Mouse (Mus musculus): ENCODE measurements around the gene Fbxw11.
"Not testable (repeated sequence)": the region's sequence is repeated elsewhere in the genome, so short reads cannot be mapped to it uniquely, and the experiment has no call there.

Fbxw11 gene

DNA sequence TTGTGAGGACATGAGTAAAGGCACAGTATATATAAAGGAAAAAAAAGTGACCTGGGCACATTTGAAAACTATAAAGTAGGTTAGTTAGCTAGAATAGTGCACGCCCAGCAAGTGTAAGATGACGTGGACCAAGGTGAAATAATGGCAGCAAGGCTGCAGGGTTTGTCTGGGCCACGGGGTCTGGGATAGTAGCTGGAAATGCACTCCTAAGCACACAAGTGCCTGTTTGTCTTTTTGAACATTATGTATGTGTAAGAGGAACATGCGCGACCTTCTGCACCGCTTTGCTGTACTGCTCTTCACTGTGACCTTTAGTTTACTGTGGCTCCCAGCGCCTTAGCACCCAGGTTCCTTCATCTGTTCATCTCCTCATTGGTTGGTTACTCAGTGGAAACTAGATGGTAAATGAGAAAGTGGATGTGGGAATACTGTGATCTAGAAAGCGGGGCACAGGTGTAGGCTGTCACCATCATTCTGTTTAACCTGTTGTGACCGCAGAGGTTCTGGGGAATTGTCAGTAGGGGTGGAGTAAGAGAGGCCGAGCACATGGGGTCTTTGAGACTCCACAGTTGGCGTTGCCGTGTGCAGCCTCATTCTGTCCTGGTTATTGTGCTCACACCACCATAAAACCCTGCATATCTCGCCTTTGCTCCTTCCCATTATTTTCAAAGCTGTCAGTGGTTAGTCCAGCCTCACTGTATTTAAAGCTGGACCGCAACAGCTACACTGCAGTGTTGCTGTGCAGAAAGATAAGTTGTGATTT lies 66.4 kb downstream of the Fbxw11 start:
- no peak for DNase-seq (ENCODE audit: low read depth, low spot score)

DNA sequence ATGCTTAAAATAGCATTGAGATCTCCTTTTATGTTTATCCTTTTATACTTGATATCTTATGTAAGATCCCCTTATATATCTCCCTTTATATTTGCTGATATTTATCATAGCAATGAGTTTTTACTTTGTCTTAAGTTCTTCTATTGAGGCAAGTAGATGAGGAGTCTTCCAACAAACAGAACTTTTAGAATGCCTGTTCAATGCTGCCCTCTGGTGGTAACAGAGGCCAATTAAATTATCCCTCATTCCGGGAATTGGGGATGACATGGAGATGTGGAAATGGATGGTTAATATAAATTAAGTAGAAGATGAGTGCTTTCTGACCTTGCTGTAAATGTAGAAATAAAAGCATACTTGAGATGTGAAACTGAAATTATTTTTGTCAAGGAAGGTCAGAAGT lies 67.0 kb downstream of the Fbxw11 start:
- DNase-seq (ENCODE audit: low read depth, low spot score): peak; percentile 54

DNA sequence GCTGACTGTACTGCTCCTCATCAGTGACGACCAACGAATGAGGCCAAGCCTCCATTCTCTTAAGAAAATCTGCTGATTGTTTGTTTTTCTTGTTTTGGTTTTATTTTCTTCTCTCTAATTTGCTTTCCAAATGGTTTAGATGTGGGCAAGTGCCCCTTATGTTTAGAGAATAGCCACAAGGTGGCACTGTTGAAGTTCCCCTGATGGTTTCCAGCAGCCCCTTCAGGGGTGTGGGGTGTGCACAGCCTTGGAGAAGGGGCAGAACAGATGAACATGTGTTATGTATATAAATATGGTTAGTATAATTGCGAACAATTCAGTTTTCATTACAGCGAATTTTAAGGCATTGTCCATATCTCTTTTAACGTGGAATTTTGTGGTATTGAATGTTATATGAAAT lies 71.7 kb downstream of the Fbxw11 start:
- DNase-seq (ENCODE audit: low read depth, low spot score): peak; percentile 25

DNA sequence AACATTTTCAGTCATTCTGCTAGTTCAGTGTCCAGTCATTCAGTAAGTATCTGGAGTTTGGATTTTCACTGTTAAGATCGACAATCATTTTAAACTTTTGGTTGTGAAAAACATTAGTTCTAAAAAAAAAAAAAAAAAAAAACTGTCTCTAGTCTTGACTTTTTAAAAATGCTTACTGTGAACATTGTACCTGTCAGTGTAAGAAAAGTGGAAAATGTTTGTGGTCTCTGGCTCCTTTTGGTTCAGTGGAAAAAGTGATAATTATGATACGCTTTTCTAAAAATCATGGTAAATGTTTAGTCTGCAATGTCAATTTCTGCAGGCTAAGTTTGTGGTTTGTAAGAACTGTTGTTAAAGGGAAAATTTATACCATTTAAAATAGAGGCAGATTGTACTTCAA lies 72.4 kb downstream of the Fbxw11 start:
- DNase-seq (ENCODE audit: low read depth, low spot score): no peak

GRCm38 (mm10) chr11:32715495-32715894 lies 73.0 kb downstream of the Fbxw11 start:
- no peak for DNase-seq (ENCODE audit: low read depth, low spot score)

DNA sequence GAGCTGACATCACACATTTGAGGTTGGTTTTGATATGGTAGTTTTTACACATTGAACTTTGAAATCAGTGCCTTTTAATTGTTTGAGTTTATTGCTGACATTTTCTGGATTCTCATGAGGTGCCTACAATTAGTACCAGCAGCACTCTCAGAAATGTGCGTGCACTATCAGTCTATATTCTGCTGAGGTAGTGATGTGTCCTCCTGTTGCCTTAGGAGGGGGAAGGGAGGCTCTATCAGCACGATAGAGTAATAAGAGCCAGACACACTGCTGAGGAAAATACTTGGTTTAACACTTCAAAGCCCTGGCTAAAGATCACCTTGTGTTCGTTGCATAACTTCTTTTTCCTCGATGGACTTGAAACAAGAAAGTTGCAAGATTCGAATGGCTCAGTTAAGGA lies 73.4 kb downstream of the Fbxw11 start:
- no peak for DNase-seq (ENCODE audit: low read depth, low spot score)

GRCm38 (mm10) chr11:32716876-32717275 lies 74.4 kb downstream of the Fbxw11 start:
- DNase-seq (ENCODE audit: low read depth, low spot score): no peak

- not testable (repeated sequence) for DNase-seq (ENCODE audit: low read depth, low spot score)
Observed at GRCm38 (mm10) chr11:32717711-32718110, 75.2 kb downstream of the Fbxw11 start.

DNA sequence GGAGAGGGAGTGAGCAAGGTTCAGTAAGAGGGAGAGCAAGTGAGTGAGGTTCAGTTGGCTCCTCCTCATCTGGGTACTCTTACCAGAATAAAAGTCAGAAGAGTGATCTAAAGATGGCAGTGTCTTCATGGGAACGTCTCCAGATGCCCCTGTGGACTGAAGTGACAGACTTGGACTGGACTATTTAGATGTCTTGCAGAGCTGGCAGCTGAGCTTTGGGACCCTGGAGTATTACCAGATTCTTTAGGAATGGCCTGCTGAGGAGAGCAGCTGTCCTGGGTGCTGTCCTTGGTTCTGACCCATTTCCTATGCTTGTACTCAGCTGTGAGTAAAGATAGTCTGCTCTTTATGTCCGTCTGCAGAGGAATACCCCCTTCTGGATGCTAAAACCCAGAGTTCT lies 75.8 kb downstream of the Fbxw11 start:
- DNase-seq (ENCODE audit: low read depth, low spot score): no peak

GRCm38 (mm10) chr11:32718979-32719378 lies 76.5 kb downstream of the Fbxw11 start:
- DNase-seq (ENCODE audit: low read depth, low spot score): no peak

- DNase-seq (ENCODE audit: low read depth, low spot score): no peak
Observed at GRCm38 (mm10) chr11:32722653-32723052, 80.1 kb downstream of the Fbxw11 start.

DNA sequence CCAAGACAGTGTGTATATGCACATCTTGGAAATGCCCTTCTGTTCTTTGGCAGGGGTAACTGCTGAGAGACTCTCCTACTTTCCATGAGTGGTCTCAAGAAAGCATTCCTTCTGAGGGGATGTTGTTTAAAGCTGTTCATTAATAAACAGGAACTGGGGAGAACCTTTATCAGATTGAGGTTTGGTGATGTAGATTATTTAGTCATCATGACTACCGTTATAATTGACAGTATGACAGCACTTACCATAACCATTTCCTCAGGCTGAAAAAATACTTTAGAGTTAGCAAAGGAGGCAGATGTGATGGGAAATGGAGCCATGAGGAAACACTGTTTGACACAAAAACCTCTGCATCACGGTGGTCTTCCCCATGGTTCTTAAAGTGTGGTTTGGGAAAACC lies 80.8 kb downstream of the Fbxw11 start:
- no peak for DNase-seq (ENCODE audit: low read depth, low spot score)

DNA sequence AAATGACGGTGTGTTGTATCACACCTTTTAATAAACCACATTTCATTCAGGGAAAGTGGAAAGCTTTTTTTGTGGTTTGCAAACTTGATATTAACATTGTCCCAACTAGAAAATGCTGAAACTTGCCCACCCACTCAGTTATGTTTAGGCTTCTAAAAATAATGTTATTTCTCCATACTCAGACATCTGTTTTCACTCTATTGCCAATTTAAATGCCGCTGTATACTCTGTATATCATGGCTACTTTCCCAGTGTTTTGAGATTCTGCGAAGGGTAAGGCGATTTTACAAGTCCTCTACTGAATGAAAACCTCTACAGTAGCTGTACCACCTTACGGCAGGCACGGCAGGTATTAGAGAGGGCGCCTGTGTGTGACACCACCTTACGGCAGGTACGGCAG lies 82.6 kb downstream of the Fbxw11 start:
- DNase-seq (ENCODE audit: low read depth, low spot score): no peak

DNA sequence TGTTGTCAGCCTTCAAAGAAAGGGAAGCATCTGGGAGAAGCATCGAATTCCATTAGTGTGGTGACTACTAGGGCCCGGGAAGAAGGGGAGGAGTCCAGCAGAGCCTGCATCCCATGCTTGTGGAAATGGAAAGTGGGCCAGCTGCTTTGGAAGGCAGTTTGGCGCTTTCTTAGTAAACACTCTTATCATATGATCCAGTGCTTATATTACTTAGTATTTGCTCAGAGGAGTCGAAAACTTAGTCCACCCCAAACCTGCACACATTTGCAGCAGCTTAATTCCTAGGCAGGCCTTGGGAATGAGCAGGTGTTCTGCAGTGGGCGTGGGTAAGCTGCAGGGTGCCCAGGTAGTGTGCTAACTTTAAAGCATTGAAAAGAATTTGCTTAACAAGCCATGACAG lies 89.9 kb downstream of the Fbxw11 start:
- DNase-seq (ENCODE audit: low read depth, low spot score): no peak

DNA sequence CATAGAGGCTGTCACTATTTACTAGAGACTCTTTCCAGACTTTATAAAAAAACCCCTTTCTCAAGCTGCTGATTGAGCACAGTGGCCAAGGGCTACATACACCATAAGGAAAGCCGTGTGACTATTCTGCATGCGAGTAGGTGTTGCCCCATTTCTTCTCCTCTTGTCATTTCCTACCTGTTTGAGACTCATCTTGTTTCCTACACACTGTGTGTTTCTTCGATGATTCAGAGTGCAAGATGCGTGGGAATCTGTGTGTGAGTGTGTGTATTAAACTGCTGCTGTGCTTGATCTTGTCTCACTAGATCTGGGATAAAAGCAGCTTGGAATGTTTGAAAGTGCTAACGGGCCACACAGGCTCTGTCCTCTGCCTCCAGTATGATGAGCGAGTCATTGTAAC lies 90.7 kb downstream of the Fbxw11 start:
- DNase-seq (ENCODE audit: low read depth, low spot score): no peak

GRCm38 (mm10) chr11:32736371-32736770 lies 93.8 kb downstream of the Fbxw11 start:
- no peak for DNase-seq (ENCODE audit: low read depth, low spot score)

GRCm38 (mm10) chr11:32737729-32738128 lies 95.2 kb downstream of the Fbxw11 start:
- DNase-seq (ENCODE audit: low read depth, low spot score): no peak

DNA sequence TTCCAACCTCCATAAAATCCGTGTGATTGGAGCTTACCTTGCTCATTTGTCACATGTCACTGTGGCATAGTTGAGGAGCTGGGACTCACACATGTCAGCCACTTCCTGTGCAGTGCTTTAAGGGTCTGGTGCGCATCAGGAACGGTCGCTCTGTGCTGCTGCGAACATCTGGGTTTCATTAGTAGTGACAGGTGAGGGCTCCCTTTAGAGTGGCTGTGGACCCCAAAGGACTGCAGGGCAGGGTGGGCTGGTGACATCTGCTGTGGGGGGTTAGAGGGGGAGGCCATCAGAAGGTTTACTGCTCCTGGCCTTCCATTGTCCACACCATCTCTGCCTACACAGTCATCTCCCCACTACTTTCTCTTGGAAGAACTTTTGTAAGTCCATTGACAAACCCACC lies 101.4 kb downstream of the Fbxw11 start:
- no peak for DNase-seq (ENCODE audit: low read depth, low spot score)

GRCm38 (mm10) chr11:32744463-32744862 lies 101.9 kb downstream of the Fbxw11 start:
- no peak for DNase-seq (ENCODE audit: low read depth, low spot score)

DNA sequence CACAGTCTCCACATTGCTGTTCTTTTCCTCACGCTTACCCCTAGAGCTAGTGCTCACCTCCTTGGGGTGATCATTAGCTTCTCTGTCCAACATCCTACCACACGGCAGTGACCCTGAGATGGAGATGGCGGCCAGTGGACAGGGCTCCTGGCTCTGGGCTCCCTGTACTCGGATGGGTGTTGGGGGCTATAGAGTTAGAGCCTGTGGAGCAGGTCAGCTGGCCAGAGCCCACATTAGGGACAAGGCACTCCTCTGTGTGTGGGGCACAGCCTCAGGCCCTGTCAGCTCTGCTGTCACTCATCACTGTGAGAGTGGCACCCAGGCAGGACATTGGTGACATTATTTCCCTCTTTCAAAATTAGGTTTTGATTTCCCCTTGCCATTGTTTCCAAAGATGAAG lies 102.9 kb downstream of the Fbxw11 start:
- DNase-seq (ENCODE audit: low read depth, low spot score): no peak

DNA sequence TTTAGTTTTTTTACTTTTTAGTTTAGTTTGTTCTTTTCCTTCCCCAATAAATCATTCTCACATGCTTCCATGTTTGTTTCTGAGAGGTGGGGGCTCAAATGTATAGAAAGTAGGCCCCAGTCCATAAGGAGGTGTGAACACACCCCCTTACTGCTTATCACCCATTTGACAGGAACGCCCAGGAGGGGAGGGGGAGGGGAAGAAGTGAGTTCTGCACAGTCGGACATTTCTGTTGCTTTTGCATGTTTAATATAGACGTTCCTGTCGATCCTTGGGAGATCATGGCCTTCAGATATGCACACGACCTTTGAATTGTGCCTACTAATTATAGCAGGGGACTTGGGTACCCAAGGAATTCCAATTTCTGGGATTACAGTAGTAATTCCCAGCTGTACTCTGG lies 103.5 kb downstream of the Fbxw11 start:
- no peak for DNase-seq (ENCODE audit: low read depth, low spot score)

- no peak for DNase-seq (ENCODE audit: low read depth, low spot score)
Observed at GRCm38 (mm10) chr11:32746475-32746874, 104.0 kb downstream of the Fbxw11 start.

DNA sequence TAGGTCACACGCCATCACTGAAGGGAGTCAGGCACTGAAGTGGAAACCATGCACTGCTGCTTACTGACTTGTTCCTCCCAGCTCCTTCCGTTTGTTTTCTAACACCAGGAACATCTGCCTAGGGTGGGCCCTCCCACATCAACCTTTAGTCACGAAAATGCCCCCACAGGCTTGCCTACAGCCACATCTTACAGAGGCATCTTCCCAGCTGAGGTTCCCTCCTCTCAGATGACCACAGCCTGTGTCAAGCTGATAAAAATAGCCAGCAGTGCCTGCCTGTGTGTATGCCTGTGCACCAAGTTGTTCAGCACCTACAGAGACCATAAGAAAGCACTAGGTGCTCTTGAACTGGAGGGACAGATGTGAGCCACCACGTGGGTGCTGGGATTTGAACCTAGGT lies 106.3 kb downstream of the Fbxw11 start:
- DNase-seq (ENCODE audit: low read depth, low spot score): no peak

Measured in retina, postnatal 7 days (tissue).